Mouse (Mus musculus) forebrain, postnatal 0 days (tissue): ENCODE data around the gene Zfp385c. TPM values are rescaled to one million over a fixed set of nuclear protein-coding genes. Genes with fewer than 3 reads are reported as not detected.

Source experiments
- ATAC-seq: fragments of 200-750 bp; cut with Nextera tagmentation; 2 replicates; pipeline ENCODE4 v1.8.0; 2017; ENCODE audit warnings: mild to moderate bottlenecking, moderate library complexity
- DNase-seq: peaks from one replicate; pipeline ENCODE4 v3.0.0-alpha.2; 2015
- H3K27ac ChIP-seq: fragments of 300-500 bp; sonication (generic); 2 replicates; pipeline ENCODE4 v1.5.1; 2014; ENCODE audit warnings: low read depth, mild to moderate bottlenecking, antibody characterized with exemption, low read length, moderate library complexity, mixed read lengths
- H3K27me3 ChIP-seq: fragments of 300-500 bp; sonication (generic); 2 replicates; pipeline ENCODE4 v1.6.1; 2014; ENCODE audit warnings: mild to moderate bottlenecking, low read length, mixed read lengths; ENCODE audit not compliant: insufficient read depth
- H3K36me3 ChIP-seq: fragments of 300-500 bp; sonication (generic); 2 replicates; pipeline ENCODE4 v1.6.1; 2014; ENCODE audit warnings: mild to moderate bottlenecking, moderate library complexity; ENCODE audit not compliant: insufficient read depth
- H3K4me1 ChIP-seq: fragments of 300-500 bp; sonication (generic); 2 replicates; pipeline ENCODE4 v1.6.1; 2014; ENCODE audit warnings: antibody characterized with exemption; ENCODE audit not compliant: insufficient read depth
- H3K4me2 ChIP-seq: fragments of 300-500 bp; sonication (generic); 2 replicates; pipeline ENCODE4 v1.6.1; 2014; ENCODE audit warnings: low read depth, mild to moderate bottlenecking, moderate library complexity
- H3K4me3 ChIP-seq: fragments of 300-500 bp; sonication (generic); 2 replicates; pipeline ENCODE4 v1.5.1; 2014; ENCODE audit warnings: low read depth, low read length, mixed read lengths
- H3K9ac ChIP-seq: fragments of 300-500 bp; sonication (generic); 2 replicates; pipeline ENCODE4 v1.6.1; 2014; ENCODE audit warnings: mild to moderate bottlenecking
- H3K9me3 ChIP-seq: fragments of 300-500 bp; sonication (generic); 2 replicates; pipeline ENCODE4 v1.6.1; 2016; ENCODE audit warnings: low read length
- CTCF ChIP-seq: sonication (generic); IDR thresholded peaks from 2 replicates; pipeline ENCODE4 v1.5.1; 2016; ENCODE audit warnings: antibody characterized with exemption, control low read depth, low read depth
- WGBS: fragments of 180-500 bp; shearing (Covaris S2); extraction: QIAGEN DNeasy Blood & Tissue Kit; methylation state at CpG from one replicate; pipeline ENCODE4 v1.1.7; 2014; 5-methylcytosine and 5-hydroxymethylcytosine counted together
- polyA plus RNA-seq: library from polyadenylated mRNA; unstranded; fragments of >200 nt; fragmentation: Nextera tagmentation; extraction: Ambion mirVana; gene quantifications from 2 replicates; pipeline ENCODE4 v1.2.1, GENCODE M21; 2015
- total RNA-seq: library from RNA; depleted of rRNA; stranded (reverse); fragments of >200 nt; gene quantifications from 2 replicates; pipeline ENCODE4 v1.2.3, GENCODE M21; 2014

The Zfp385c gene
- total and polyA plus RNA-seq, 2 experiments from 2014 or later = 1.0 to 2.0 TPM

DNA sequence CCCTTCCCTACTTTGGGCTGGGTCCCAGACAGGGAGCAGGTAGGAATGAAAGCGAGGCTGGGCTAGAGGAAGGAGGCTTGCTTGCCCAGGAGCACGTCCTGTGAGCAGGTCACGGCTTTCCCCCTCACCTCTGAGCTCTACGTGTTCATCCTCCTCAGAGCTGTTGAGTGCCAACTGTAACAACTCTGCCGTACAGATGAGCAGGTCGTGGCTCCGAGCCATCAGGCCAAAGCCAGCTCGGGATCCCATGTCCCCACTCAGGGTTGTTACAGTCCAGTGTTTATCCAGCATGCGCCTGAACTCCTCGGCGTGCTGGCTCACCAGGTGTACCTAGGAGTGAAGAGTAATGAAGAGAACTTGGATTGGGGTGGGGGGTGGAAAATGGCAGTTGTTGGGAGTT is 11.1 kb upstream of the Zfp385c start:
- Histone ChIP-seq H3K4me2 (no peak overlapping the region), H3K27ac (no peak overlapping the region), H3K9me3 (no peaks in the 10 kb centered on the region), H3K4me1 (no peaks in the 10 kb centered on the region), H3K36me3 (peaks cover 38% of the 10 kb centered on the region), H3K27me3 (no peaks in the 10 kb centered on the region), H3K4me3 (no peak overlapping the region), H3K9ac (no peak overlapping the region)
- WGBS = 68% methylated on average over 11 of the region's 11 CpGs
- TF ChIP-seq CTCF = no peak
- DNase-seq = no peak
- ATAC-seq = no peak

DNA sequence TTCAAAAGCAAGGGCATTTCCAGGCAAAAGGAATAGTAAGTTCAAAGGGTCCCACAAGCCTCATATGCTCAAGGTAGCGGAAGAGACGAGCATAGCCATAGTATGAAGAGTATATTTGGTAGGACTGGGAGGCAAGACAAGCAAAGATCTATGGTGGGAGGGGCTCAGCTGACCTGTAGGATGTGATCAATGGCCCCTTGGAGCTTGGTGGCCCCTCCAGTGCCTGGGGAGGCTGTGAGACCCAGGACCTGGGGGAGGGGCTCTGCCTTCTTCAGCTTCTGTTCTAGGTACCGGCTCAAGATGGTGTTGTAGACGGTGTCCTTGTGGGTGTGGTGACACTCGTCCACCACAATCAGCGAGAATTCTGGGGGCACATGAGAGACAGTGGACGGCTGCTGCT is 10.7 kb upstream of the Zfp385c start:
- ATAC-seq (no peak), DNase-seq (no peak)
- no peak overlapping the region for H3K9ac ChIP-seq
- H3K4me1 ChIP-seq = no peaks in the 10 kb centered on the region
- no peaks in the 10 kb centered on the region for H3K27me3 ChIP-seq
- 57% methylated on average over 7 of the region's 7 CpGs for WGBS
- peak overlapping the region; percentile 16; the same call in 1 of the 2 replicates for H3K4me2 ChIP-seq
- H3K27ac ChIP-seq = no peak overlapping the region
- no peak for TF ChIP-seq CTCF
- H3K36me3 ChIP-seq = peaks cover 34% of the 10 kb centered on the region
- H3K9me3 ChIP-seq = no peaks in the 10 kb centered on the region
- no peak overlapping the region for H3K4me3 ChIP-seq

DNA sequence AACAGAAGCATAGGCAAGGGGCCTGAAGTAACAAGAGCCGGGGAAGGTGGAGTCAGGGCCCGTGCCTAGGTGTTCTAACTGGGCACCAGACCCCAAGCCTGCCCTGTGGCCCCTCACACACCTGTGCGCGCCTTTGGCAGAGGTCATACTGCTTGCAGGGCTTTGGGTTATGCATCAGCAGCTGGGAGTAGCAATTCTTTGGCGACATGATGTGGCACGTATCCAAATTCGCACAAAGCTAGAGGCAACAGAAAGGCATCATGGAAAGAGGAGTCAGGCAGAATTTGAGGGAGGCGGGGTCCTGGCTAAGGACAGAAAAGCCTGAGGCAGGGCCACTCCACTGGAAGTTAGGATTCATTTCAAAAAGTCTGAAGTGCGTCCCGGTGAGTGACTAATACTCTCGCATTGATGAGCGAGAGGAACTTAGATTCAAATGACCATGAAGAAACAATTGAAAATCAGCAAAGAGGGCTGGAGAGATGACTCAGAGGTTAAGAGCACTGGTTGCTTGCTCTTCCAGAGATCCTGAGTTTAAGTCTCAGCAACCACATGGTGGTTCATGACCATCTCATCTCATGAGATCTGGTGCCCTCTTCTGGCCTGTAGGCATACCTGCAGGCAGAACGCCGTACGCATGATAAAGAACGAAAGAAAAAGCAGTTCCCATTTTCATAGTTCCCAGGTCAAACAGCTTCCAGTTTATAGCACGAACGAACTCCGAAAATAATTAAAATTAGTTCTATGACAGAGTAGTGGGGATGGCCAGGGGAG is 10.0 kb upstream of the Zfp385c start:
- no peak overlapping the region for H3K4me3 ChIP-seq
- no peak overlapping the region for H3K9ac ChIP-seq
- TF ChIP-seq CTCF = peak; percentile 96
- WGBS = 33% methylated on average over 19 of the region's 19 CpGs
- H3K27ac ChIP-seq = no peak overlapping the region
- peak overlapping the region; percentile 16; the same call in 1 of the 2 replicates for H3K4me2 ChIP-seq
- DNase-seq (peak; percentile 89), ATAC-seq (peak; percentile 75)
- H3K27me3 ChIP-seq = no peaks in the 10 kb centered on the region
- no peaks in the 10 kb centered on the region for H3K9me3 ChIP-seq
- H3K36me3 ChIP-seq = peaks cover 27% of the 10 kb centered on the region
- no peaks in the 10 kb centered on the region for H3K4me1 ChIP-seq

DNA sequence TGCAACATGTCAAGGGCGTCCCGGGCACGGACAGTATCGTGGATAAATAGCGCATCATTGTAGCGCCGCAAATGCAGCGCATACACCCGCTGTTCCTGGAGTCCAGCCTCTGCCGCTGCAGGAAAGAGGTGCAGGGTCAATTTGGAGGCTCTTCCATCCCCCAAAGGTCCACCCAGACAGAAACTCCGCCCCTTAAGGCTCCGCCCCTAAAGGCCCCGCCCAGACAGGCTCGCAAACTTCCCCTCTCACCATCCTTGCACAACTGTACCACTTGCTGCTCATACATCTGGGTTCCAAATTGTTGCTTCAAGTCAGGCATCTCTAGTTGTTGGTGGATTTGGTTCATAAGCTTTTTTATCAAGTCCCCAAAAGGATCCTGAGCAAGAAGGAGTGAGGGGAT is 9.0 kb upstream of the Zfp385c start:
- H3K4me3 ChIP-seq = no peak overlapping the region
- H3K4me1 ChIP-seq = no peaks in the 10 kb centered on the region
- peaks cover 18% of the 10 kb centered on the region for H3K36me3 ChIP-seq
- no peaks in the 10 kb centered on the region for H3K9me3 ChIP-seq
- DNase-seq (no peak), ATAC-seq (no peak)
- H3K4me2 ChIP-seq = no peak overlapping the region; the same call in 1 of the 2 replicates
- no peak overlapping the region for H3K9ac ChIP-seq
- H3K27ac ChIP-seq = no peak overlapping the region
- TF ChIP-seq CTCF = no peak
- no peaks in the 10 kb centered on the region for H3K27me3 ChIP-seq
- 6% methylated on average over 14 of the region's 14 CpGs for WGBS

GRCm38 (mm10) chr11:100700710-100701109 is 8.5 kb upstream of the Zfp385c start:
- DNase-seq = no peak
- no peak overlapping the region for H3K4me2 ChIP-seq

DNA sequence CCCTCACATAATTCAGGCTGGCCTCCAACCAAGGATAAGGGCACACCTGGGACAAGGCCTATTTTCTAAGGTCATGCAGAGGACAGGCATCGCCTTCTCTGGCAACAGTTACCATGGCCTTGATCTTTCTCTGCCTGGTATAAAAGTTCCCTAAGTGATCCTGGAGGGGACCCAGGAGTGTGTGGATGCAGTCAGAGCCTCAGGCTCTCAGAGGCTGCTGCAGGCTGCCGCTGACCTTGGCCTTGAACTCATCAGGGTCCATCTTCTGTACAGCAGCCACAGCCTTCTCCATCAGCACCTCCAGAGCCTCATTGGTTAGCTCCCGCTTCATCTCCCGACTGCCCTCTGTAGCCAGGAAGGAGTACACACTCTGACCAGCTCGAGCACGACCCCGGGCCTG is 5.7 kb upstream of the Zfp385c start:
- WGBS = 77% methylated on average over 7 of the region's 7 CpGs

More at GRCm38 (mm10) chr11:100700710-100701109, 8.5 kb upstream of the Zfp385c start:
- H3K36me3 ChIP-seq = peaks cover 12% of the 10 kb centered on the region
- no peaks in the 10 kb centered on the region for H3K9me3 ChIP-seq
- no peak for TF ChIP-seq CTCF
- H3K4me3 ChIP-seq = no peak overlapping the region
- no peak overlapping the region for H3K9ac ChIP-seq
- ATAC-seq = no peak
- H3K4me1 ChIP-seq = no peaks in the 10 kb centered on the region
- WGBS = 72% methylated on average over 3 of the region's 3 CpGs
- H3K27ac ChIP-seq = no peak overlapping the region
- no peaks in the 10 kb centered on the region for H3K27me3 ChIP-seq

DNA sequence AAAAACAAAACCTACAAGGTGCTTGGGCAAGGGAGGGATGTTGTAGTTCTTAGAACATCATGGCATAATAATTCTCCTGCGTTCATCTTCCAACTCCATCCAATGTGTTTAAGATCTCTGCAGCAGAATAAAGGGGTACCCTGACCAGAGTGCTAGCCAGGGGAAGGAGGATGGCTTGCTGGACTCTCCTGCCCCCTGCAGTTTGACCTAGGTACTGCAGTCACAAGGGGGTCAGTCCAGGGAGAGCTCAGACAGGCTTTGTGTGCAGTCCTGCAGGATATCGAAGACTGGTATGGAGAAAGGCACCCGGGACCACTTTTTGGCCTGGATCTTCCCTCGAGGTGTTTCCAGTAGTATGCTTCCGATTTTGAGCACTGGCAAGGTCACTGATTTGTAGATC is 2.7 kb upstream of the Zfp385c start:
- H3K27me3 ChIP-seq = peaks cover 3% of the 10 kb centered on the region
- H3K27ac ChIP-seq = no peak overlapping the region
- peak; percentile 89 for TF ChIP-seq CTCF
- no peaks in the 10 kb centered on the region for H3K36me3 ChIP-seq
- no peak overlapping the region for H3K4me2 ChIP-seq
- WGBS = 32% methylated on average over 5 of the region's 5 CpGs
- DNase-seq = peak; percentile 63
- H3K9me3 ChIP-seq = no peaks in the 10 kb centered on the region
- peak; percentile 51; the same call in 1 of the 2 replicates for ATAC-seq
- H3K4me1 ChIP-seq = no peaks in the 10 kb centered on the region
- H3K9ac ChIP-seq = no peak overlapping the region
- H3K4me3 ChIP-seq = no peak overlapping the region

More for the DNA sequence above, 5.7 kb upstream of the Zfp385c start:
- H3K4me1 ChIP-seq = no peaks in the 10 kb centered on the region
- TF ChIP-seq CTCF = no peak
- ATAC-seq (no peak), DNase-seq (no peak)
- H3K9ac ChIP-seq = no peak overlapping the region
- H3K36me3 ChIP-seq = no peaks in the 10 kb centered on the region
- H3K4me2 ChIP-seq = no peak overlapping the region
- no peak overlapping the region for H3K4me3 ChIP-seq
- no peaks in the 10 kb centered on the region for H3K9me3 ChIP-seq
- H3K27ac ChIP-seq = no peak overlapping the region
- no peaks in the 10 kb centered on the region; the same call in 1 of the 2 replicates for H3K27me3 ChIP-seq
